Mouse (Mus musculus) G1E (cell line): ENCODE measurements around the gene Apbb2.

Experiments used
- CTCF ChIP-seq: IDR thresholded peaks from 2 replicates; pipeline ENCODE4 v1.5.1; 2012; ENCODE audit warnings: low read depth, low read length, inconsistent platforms, mixed read lengths
- GATA1 ChIP-seq: IDR thresholded peaks from 2 replicates; pipeline ENCODE4 v1.6.1; 2012; ENCODE audit warnings: borderline replicate concordance, low read length, inconsistent platforms, mixed read lengths
- GATA2 ChIP-seq: IDR thresholded peaks from 2 replicates; pipeline ENCODE4 v1.6.1; 2012; ENCODE audit warnings: low read depth, low read length, inconsistent platforms, borderline replicate concordance
- TAL1 ChIP-seq: conservative IDR thresholded peaks from 2 replicates; pipeline ENCODE4 v1.6.1; 2012; ENCODE audit warnings: low read depth, low read length, inconsistent platforms, mixed read lengths

DNA sequence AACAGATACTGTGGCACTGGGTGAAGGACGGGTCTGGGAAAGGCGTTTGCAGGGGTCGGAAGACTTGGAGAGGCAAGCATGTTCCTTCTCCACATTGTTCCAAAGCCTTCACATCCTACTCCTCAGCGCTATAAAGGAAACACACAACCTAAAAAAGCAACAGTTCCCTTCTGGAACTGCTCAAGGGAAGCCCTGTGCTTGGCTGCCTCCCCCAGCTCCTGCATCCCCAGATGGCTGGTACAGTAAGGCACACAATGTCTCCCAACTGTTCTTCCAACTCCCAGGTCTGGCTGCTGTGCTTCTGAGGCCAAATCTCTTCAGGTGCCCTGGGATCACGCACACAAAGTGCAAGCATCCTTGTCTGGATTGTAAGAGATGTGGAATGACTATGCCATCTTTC lies 302.8 kb downstream of the Apbb2 start:
- TF ChIP-seq CTCF (no peak), GATA1 (no peak), TAL1 (no peak), GATA2 (no peak)
